Mouse (Mus musculus) heart, adult 2 months (tissue): ENCODE results near the gene Ltb4r1.

Experiments used
- CTCF ChIP-seq: fragments of 200-600 bp; IDR thresholded peaks from 2 replicates; pipeline ENCODE4 v1.8.1; 2022; ENCODE audit warnings: antibody characterized with exemption, mild to moderate bottlenecking, moderate library complexity
- POLR2A ChIP-seq: fragments of 200-500 bp; IDR thresholded peaks from 2 replicates; pipeline ENCODE4 v1.6.1; 2011; ENCODE audit warnings: mild to moderate bottlenecking, low read depth, low read length, control low read depth; ENCODE audit not compliant: insufficient read depth

- TF ChIP-seq CTCF = no peak
- no peak for TF ChIP-seq POLR2A
Measured at GRCm38 (mm10) chr14:55757566-55757965, 8.2 kb upstream of the Ltb4r1 start.
